Comparison of ENCODE assay signal across 13 mouse cellular contexts in genomic region chr5:107330916-107331421, GRCm38 (mm10). TPM values are rescaled to one million over a fixed set of nuclear protein-coding genes. Genes with fewer than 3 reads are reported as not detected.
DNase-seq lines count a peak whose midpoint lies in the region.
"Had no signal": no experiment of that assay in that cellular context is flagged by ENCODE, and none has a peak within 500 bp of the region (broad histone marks: within the 10 kb centered on the region; RNA-seq: fewer than 3 reads in every experiment).

Gene Brdt, plus strand, starts transcription at chr5:107331159.

- DNase-seq in layer of hippocampus, adult 8-10 months (ENCODE audit: low spot score in 2 of 2), result no peak
- DNase-seq in layer of hippocampus, adult 11-12 months (ENCODE audit: low spot score), result no peak
- DNase-seq in R1 (ENCODE audit: low read depth, low spot score) (peak; percentile 71), adipocyte (ENCODE audit: low spot score) (no peak)
- no peak for DNase-seq in left cerebral cortex, adult 8-10 months (ENCODE audit: low spot score in 2 of 2)
- peak; percentile 95 for DNase-seq in testis, postnatal 14 days (ENCODE audit: low spot score)
- no peak for DNase-seq in retina, postnatal 1 day
- DNase-seq: adrenal gland, postnatal 14 days; cerebellum, adult 9-10 months; gastrocnemius, postnatal 25 days; heart, postnatal 10 days; lung, embryonic 14.5 days; lung, postnatal 4 days had no signal

RNA-seq across cellular contexts. Expression of gene Brdt, which starts in this region (rescaled TPM):
- 10 to 100 TPM; 13.5 to 20.4 (median 15.7) TPM for total RNA-seq in layer of hippocampus, adult 8-10 months (2022)
- total RNA-seq in left cerebral cortex, adult 8-10 months (2022), result 10 to 100 TPM; 11.3 to 13.8 (median 13.1) TPM

Comparison
In these comparisons a context has a peak if more than half of its experiments do, and no peak if none do; other contexts are left out.
1. DNase-seq: peak in R1 (single experiment) and testis, postnatal 14 days (single experiment); none in layer of hippocampus, adult 8-10 months (0 of 2), layer of hippocampus, adult 11-12 months (single experiment), left cerebral cortex, adult 8-10 months (0 of 2), adipocyte (single experiment) and retina, postnatal 1 day (single experiment).